Mouse (Mus musculus) mesoderm, embryonic 11.5 days (tissue): ENCODE measurements around the gene Nfkbie.

Experiments used
- DNase-seq: peaks from one replicate; pipeline ENCODE4 v3.0.0-alpha.2; 2012; ENCODE audit warnings: low read depth, low spot score

Gene Nfkbie

DNA sequence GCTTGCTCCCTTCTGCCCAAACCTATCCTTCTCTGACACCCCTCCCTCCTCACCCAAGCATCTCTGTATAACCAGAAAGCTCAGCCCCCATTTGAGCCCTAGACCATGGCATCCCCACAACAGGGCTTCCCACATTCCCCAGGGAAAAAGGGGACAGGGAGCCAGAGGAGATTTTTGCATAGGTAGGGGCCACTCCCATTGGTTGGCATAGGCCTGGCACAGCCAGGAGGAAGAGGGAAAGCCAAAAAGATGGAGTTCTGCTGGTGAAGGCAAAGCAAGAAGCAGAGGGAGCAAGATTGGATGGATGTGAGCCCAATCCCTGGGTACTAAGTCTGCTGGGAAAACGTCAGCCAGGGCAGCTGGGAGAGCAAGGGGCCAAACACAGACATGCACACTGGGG is 12.4 kb upstream of the Nfkbie start:
- DNase-seq: no peak

DNA sequence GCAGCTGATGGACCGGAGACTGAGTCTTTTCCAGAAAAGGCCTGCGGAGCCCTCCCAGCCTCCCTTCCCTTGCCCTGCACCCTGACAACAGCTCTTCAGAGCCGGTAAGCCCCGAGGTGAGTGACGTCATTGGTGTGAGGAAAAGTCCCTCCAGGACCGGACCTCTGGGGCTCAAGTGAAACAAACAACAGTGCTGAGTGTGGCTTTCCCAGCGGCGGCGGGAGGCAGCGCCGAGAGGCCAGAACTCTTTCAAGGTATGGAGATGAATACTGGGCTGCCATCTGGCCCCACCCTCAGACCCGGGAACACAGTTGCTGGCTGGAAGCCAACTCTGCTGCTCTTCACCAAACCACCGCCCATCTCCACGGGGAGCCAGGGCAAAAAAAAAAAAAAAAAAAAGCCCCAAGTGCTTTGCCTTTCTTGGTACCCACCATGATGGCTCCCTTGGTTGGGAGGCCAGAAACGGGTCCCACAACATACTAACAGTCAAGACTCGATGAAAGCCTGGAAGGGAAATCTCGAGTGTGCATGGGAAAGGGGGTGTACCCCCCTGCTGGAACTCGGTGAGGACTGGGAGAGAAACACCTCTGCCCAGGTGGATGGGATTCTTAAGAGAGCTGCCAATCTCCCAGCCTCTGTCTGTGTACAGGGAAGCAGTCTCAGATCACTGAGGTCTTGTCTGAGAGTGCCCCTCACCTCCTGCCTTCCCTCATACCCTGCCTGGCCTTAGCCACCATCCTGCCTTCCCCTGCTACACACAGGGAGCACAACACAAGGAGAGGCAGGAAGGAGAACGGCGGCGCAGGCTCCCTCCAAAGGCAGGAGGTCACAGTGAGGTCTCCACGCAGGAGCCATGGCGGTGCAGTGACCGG is 11.3 kb upstream of the Nfkbie start:
- no peak for DNase-seq

DNA sequence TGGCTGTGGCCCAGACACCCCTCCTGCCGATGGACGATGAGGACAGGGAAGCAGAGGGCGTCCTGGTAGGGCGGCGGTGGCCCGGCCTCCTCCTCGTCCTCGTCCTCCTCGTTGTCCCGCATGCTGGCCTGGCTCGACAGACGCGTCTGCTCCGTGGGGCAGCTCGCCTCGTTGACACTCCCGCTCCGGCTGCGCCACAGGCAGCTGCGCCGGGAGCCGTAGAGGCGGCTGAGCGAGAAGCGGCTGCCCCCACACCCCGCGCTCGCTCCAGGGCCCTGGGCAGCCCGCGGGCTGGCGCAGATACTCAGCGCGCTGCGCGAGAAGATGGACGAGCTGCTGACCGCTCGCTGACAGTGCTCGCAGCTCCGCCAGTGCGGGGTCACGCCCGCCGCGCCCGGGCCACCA is 10.6 kb upstream of the Nfkbie start:
- DNase-seq: no peak

DNA sequence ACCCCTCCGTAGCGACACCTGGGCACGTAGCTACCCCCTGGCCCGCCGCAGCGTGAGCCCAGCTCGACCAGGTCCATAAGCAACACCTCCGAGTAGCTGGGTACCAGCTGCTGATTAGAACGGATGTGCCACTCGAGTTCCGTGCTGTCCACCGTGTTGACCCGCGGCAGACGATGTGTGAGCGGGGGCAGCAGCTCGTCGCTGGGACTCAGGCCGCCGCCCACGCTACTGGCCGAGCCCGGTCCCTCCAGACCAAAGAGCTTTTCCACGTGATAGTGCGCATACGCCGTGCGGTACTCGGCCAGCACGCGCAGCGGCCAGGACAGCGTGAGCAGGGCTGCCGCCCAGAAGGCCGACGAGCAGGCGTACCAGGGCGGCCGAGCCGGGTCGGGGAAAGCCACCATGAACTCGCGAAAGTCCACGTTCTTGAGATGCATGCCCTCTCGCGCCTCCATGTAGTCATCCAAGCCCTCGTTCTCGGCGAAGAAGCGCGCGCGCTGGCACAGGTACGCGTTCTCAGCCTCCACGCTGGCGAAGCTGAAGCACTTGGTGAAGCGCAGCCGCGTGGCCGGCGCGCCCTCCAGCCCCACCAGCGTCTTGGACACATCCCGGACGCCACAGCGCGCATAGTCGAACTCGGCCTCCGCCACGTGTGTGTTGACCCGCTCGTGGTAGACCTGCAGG is 10.1 kb upstream of the Nfkbie start:
- no peak for DNase-seq

DNA sequence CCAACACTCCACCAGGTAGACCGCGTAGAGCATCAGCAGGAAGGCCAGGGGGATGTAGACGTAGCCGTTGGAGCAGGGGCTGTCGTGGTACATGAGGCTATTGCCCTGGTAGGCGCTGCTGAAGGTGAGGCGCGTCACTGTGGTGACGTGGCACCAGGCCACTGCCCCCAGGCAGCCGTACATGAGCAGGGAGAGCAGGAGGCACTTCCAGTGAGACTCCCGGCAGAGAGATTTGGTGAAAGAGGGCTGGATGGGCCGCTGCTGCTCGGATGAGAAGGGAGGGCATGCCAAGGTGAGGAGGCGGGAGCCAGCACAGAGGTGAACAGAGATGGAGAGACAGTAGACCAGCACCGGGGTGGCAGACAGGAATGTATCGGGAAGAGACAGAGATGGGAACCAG is 8.6 kb upstream of the Nfkbie start:
- no peak for DNase-seq

DNA sequence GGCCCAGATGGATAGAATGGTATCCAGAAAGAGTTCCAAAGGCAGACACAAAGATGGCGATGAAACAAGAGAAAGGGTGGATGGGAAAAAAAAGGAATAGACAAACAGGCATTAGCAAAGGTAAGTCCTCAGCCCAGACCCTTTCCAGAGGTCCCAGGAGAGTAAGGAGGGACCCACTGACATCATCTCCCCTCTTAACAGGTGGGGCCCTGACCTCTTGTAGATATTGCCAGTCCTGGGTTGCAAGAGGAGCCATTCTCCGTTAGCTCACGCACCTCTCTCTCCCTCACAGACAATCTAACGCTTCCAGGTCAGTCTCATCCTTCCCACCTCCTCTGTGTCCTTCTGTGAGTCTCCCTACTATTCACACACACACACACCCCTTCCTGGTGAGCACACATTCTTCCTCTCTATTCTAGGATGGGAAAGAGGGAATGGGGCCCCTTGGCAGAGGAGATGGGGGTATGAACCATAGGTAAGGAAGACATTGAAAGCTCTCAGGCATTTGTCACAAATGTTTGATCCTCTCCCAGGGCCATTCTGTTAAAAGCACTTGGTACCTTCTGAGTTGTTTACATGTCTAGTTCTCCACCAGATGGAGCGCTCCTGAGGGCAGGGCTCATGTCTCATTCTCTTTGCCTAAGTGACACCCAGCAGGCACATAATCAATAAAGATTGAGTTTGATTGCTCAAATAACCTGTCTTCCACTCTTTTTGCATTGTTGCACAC is 7.9 kb upstream of the Nfkbie start:
- DNase-seq: no peak

DNA sequence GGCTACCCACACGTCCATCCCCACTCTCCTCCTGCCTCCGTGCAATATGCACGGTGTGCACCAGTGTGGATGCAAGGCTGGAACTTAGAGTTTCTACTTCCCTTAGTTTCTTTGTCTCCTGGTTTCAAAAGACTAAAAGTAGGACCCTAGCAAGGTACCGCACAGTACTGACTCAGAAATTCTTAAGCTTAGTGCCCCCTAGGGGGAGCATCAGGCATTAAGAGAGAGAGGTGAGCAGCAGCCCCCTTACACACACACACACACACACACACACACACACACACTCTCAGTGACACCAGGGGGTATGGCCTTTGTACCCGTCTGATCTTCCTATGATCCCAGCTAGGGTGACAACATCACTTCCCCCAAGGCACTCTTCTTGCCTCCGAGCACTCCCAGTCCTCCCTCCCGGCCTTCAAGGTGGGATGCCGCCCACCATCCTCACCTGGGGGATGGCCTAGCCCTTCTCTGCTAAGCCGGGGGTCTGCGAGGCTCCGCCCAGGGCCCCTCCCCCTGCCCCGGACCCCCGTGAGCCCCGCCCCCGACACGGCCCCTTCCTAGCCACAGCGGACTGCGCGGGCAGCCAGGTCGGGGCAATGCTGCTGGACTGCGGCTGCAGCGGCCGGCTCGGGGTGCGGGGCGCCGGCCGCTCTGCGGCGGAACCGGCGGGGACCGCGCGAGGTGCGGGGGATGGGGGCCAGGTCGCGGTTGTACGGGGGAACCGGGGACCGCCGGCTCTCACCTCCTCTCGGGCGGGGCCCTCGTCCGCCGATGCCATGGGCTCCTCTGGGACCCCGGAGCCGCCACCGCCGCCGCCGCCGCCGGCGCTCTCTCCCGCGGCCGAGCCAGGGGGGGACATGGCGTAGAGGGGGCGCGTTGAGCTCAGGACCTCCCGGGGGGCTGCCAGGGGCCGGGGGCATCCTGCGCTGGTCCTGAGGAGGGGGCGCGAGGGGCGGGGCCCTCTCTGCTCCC is 6.7 kb upstream of the Nfkbie start:
- DNase-seq: peak; percentile 68

DNA sequence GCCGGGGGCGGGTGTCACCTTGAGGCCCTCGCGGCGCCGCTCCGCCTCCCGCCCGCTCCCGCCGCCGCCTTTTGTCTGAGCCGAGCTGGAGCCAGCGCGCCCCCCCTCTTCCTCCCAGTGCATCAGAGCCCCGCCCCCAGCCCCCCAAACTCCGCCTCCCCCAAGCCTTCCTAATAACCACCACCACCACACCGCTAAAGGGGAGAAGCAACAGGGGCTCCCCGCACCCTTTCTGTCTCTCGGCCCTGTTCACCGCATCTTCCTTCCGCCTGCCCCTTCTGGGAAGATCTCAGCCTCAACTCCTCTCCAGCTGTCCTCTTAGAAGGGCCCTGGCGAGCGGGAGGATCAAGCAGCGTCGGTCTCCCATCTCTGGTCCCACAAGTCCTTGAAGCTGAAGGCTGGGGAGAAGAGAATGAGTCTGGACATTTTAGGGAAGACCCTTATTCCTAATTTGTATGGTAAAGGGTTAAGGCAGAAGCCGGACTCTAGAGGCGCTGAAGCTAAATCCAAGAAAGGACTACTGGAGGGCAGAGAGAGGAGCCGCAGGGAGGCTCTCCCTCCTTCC is 5.8 kb upstream of the Nfkbie start, which contains the start of gene Tmem151b:
Gene Tmem151b (minus strand): TSS at position 61 of the 565 bp plus-strand sequence.
- DNase-seq: no peak

DNA sequence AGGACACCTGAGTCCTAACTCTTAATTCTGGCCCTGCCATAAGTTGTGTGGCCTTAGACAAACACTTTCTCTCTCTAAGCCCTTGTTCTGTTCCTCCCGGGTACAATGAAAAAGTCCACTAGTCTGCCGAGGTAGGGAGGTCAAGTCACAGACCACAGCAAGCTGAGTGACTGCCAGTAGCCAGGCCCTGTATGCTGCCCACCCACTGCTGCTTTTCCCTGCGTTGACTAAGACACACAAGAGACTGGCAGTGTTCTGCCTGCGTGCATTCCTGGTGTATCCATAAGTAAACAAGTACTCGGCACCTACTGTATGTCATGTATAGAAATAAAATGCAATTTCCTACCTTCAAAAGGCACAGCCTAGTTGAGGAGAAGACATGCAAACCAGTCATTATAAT is 5.2 kb upstream of the Nfkbie start:
- DNase-seq: no peak

DNA sequence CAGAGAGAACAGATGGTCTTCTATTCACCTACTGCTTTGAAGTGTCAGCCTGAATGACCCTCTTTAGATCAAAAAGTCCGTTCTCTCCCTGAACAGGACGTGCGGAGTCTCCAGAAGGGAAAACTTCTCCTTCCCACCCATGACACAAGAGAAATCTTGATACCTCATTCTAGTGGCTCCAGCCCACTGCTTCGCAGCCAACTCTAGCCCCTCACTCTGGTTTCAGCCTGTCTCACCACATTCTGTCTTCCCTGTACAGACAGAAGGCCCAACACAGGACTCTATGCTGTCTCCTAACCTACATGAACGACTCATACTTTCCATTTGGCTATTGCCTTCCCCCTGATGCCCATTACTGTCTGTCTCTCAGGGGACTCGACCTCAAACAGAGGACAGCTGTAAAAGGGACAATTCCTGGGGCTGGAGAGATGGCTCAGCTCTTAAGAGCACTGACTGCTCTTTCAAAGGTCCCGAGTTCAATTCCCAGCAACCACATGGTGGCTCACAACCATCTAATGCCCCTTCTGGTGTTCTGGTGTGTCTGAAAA is 4.2 kb upstream of the Nfkbie start:
- no peak for DNase-seq

DNA sequence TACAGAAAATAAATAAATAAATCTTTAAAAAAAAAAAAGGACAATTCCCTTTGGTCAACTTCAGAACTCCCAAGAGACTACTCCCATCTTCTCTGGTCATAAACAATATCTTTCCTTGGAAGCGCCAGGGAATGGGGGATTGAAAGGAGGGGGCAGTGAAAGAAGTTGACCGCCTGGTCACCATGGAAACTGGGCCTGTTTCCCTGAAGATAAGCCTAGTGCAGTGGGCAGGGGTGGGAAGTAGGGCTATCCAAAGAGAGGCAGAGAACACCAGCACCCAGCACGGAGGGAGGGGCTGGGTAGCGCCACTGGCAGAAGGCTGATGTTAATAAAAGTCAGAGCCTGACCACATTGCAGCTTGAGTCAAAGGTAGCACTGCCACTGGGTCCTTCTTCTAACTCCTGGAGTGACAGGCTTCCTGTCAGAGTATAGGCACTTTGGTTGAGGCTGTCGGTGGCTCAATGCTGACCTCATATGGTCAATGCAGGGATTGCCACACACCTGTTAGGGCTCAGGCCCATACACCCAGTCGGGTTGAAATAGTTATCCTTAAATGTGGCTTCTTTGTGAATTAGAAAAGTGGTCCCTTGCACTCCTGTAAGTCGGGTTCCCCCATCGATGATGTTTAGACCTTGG is 3.6 kb upstream of the Nfkbie start:
- DNase-seq: peak; percentile 77

DNA sequence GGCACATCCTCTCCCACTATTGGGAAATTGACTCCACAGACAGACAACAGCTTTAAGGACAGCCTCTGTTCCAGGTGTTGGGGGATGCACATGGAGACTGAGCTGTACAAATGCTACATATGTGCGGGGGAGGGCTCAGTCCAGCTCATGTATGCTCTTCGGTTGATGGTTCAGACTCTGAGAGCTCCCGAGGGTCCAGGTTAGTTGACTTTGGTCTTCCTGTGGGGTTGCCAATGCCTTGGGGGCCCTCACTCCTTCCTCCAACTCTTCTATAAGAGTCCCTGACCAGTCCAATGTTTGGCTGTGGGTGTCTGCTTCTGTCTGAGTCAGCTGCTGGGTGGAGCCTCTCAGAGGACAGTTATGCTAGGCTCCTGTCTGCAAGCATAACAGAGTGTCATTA is 2.4 kb upstream of the Nfkbie start:
- no peak for DNase-seq

DNA sequence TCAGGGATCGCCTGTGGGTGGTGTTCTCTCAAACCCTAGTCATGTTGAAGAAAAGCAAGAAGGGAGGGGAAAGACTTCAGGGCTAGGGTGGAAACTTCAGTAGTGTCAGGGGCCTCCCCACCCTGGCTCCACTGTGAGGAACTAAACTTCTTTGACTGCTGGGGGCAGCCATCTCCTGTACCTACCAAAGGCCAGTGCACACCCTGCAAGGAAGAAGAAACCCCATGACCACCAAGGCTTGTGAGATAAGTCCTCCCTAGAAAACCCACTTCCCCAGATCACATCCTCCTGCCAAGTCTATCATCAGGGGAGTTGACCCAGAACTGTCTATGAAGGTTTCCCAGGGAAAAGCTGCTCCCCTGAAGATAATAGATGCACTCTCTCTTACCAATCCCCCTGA is 1.1 kb upstream of the Nfkbie start:
- DNase-seq: no peak

DNA sequence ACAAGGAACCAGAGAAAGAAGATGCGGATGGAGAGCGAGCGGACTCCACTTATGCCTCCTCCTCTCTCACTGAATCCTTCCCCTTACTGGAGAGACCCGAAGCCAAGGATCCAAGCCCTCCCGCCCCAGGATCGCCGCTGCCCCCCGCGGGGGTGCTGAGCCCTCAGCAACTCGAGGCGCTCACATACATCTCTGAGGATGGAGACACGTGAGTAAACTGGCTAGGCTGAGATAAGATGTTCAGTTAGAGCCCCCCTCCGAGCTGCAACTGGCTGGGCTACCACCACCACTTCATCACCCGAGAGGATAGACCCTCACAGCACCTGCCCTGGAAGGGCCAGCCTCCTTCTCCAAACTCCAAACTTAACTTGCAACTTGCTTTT is 595 bp downstream of the Nfkbie start:
- no peak for DNase-seq

DNA sequence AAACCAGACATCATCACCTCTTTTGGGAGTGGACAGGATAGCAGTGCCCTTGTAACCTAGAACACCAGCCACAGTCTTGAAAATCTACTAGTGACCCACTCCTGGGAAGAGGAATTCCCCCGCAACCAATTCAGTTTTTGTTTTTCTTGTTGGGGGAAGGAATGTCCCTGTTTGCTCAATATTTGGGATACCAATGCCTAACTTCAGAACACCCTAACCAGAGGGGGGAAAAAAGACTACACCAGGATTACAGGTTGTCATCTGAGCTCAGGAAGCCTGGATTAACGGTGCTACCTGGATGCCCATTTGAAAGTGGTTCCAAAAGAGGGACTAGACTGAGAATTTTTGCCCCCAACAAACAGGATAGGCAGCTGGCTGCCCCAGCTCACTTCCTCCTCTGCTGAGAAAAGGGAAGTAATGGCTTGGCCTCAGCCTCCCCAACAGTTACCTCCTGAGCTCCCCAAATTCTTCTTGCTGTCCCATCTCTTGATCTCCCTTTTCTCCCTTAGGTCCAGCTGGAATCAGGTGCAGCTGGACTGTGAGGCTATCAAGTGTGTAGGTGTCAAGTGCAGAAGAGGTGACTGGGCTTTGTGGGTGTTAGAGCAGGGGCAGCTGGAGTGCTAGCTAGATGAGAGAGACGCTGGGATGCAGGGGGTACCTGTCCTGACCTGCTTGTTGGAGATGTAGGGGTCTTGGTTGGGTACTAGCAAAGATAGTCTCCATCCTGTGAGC is 1.2 kb downstream of the Nfkbie start:
- DNase-seq: no peak

DNA sequence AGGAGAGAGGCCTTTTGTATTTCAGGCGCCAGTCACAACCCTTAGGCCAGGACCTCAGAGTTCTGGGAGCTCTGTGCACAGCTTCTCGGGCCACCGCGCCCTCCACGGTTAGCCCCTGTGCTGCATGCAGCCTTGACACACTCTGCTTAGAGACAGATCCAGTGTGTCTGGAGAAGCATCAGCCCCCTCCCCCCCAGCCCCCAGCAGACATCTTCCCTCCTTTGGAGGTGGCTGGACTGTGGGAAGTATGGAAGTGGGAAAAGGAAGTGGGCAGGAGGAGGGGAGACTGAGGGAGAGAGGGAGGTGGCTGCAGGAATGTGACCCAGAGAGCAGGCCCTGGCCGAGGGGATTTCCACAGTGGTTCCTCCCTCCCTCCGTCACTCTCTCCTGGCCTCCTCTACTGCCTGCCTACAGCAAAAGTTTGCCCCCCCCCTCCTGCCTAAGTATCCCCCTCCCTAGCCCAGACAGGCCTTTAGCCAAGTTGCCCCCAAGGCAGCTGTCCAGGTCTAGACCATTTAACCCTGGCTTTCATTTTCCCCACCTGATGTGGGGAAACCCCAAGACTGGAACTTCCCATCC is 1.8 kb downstream of the Nfkbie start:
- no peak for DNase-seq

DNA sequence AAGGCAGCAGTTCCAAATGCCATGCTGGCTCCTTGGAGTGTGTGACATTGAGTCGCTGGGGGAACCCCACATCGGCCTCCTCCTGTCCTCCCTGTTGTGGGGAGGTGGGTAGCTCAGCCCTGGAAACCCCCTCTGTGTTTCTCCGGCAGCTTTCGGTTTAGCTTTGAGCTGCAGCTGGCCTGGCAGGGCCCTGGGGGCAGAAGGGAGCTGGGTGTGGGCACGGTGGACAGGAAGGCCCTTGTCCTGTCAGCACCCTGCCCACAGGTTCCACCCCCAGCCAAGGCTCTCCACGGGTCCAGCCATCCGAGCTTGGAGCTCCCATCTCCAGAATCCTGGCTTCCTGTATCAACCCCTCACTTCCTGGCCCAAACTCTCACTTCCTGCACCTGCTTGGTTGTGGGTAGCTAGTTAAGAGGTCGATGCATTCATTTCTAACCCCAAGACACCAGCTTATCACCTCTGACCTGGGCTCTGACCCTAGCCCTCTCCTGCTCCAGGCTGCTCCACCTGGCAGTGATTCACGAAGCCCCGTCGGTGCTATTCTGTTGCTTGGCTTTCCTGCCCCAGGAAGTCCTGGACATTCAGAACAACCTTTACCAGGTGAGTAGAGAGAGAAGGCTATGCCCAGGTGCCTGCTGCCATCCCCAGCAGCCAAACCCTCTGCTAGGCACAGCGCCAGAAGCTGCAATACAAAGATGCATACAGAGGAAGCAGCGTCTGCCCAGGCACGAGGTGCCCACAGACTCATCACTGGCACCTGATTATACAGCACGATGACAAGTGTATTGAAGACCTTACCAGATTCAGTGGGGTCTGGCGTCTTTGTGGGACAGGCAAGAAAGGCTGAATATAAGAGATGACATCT is 2.7 kb downstream of the Nfkbie start:
- no peak for DNase-seq
